Mouse (Mus musculus) kidney, embryonic 16.5 days (tissue): ENCODE data around the gene Cadm1. TPM values are rescaled to one million over a fixed set of nuclear protein-coding genes. Genes with fewer than 3 reads are reported as not detected.

Source experiments
- ATAC-seq: fragments of 200-750 bp; cut with Nextera tagmentation; 2 replicates; pipeline ENCODE4 v1.8.0; 2017; ENCODE audit warnings: moderate TSS enrichment; ENCODE audit not compliant: low FRiP score, low TSS enrichment
- H3K27ac ChIP-seq: fragments of 300-500 bp; sonication (generic); 2 replicates; pipeline ENCODE4 v1.5.1; 2014; ENCODE audit warnings: low read length
- H3K27me3 ChIP-seq: fragments of 300-500 bp; sonication (generic); 2 replicates; pipeline ENCODE4 v1.6.1; 2014; ENCODE audit warnings: low read length, control low read depth, mixed read lengths; ENCODE audit not compliant: insufficient read depth
- H3K36me3 ChIP-seq: fragments of 300-500 bp; sonication (generic); 2 replicates; pipeline ENCODE4 v1.6.1; 2014; ENCODE audit warnings: low read length, control low read depth, mixed read lengths; ENCODE audit not compliant: insufficient read depth
- H3K4me1 ChIP-seq: fragments of 300-500 bp; sonication (generic); 2 replicates; pipeline ENCODE4 v1.6.1; 2014; ENCODE audit warnings: low read length, control low read depth, mixed read lengths; ENCODE audit not compliant: insufficient read depth
- H3K4me2 ChIP-seq: fragments of 300-500 bp; sonication (generic); replicated peaks from 2 replicates; pipeline ENCODE4 v1.6.1; 2014; ENCODE audit warnings: low read depth, low read length
- H3K4me3 ChIP-seq: fragments of 300-500 bp; sonication (generic); 2 replicates; pipeline ENCODE4 v1.5.1; 2014; ENCODE audit warnings: mild to moderate bottlenecking, low read length
- H3K9ac ChIP-seq: fragments of 300-500 bp; sonication (generic); replicated peaks from 2 replicates; pipeline ENCODE4 v1.6.1; 2014; ENCODE audit warnings: low read length
- H3K9me3 ChIP-seq: fragments of 300-500 bp; sonication (generic); 2 replicates; pipeline ENCODE4 v1.6.1; 2016; ENCODE audit warnings: low read length, control low read depth
- WGBS: fragments of 180-500 bp; shearing (Covaris S2); extraction: QIAGEN DNeasy Blood & Tissue Kit; methylation state at CpG from one replicate; pipeline ENCODE4 v1.1.7; 2014; 5-methylcytosine and 5-hydroxymethylcytosine counted together
- polyA plus RNA-seq: library from polyadenylated mRNA; unstranded; fragments of >200 nt; fragmentation: Nextera tagmentation; extraction: Ambion mirVana; gene quantifications from 2 replicates; pipeline ENCODE4 v1.2.1, GENCODE M21; 2015

Gene Cadm1
- polyA plus RNA-seq, 1 experiment from 2014 or later: 64.7 TPM

- no peaks in the 10 kb centered on the region for H3K9me3 ChIP-seq
- ATAC-seq: no peak
- no peak overlapping the region for H3K4me2 ChIP-seq
- H3K4me3 ChIP-seq: no peak overlapping the region
- no peak overlapping the region for H3K27ac ChIP-seq
- no peak overlapping the region for H3K9ac ChIP-seq
- H3K27me3 ChIP-seq: no peaks in the 10 kb centered on the region
- peaks cover 14% of the 10 kb centered on the region; the same call in 1 of the 2 replicates for H3K4me1 ChIP-seq
- 93% methylated on average over 5 of the region's 5 CpGs for WGBS
- no peaks in the 10 kb centered on the region for H3K36me3 ChIP-seq
Measured at GRCm38 (mm10) chr9:47734905-47735304, 204.9 kb downstream of the Cadm1 start.

- H3K4me1 ChIP-seq: peaks cover 14% of the 10 kb centered on the region; the same call in 1 of the 2 replicates
- no peaks in the 10 kb centered on the region for H3K36me3 ChIP-seq
- ATAC-seq: no peak
- 68% methylated on average over 4 of the region's 4 CpGs for WGBS
- H3K9ac ChIP-seq: no peak overlapping the region
- H3K4me2 ChIP-seq: no peak overlapping the region
- H3K27ac ChIP-seq: no peak overlapping the region
- H3K4me3 ChIP-seq: no peak overlapping the region
- H3K9me3 ChIP-seq: no peaks in the 10 kb centered on the region
- H3K27me3 ChIP-seq: no peaks in the 10 kb centered on the region
Measured at GRCm38 (mm10) chr9:47738799-47739198, 208.8 kb downstream of the Cadm1 start.

- 19% methylated on average over 7 of the region's 7 CpGs for WGBS
Measured at GRCm38 (mm10) chr9:47739276-47739675, 209.3 kb downstream of the Cadm1 start.

DNA sequence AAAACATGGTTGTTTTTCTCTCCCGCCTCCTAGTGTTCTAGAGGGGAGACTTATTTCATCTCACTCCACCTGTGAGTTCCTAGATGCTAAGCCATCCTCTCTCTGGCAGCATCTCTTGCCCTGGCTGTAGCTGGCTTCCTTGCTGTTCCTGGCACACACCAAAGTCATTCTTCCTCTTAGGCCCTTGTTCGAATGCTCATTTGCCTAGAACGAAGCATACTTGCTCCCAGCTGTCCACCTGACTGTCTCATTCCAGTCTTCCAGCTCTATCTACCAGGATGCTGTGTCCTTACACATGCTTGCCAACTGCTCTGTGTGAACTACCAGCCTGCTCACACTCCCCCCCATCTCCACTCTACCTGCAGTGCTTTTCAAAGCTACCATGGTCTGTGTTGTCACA, 211.8 kb downstream of the Cadm1 start:
- Histone ChIP-seq H3K27me3 (no peaks in the 10 kb centered on the region), H3K4me2 (no peak overlapping the region), H3K27ac (no peak overlapping the region), H3K9me3 (no peaks in the 10 kb centered on the region), H3K9ac (no peak overlapping the region), H3K36me3 (no peaks in the 10 kb centered on the region), H3K4me3 (no peak overlapping the region), H3K4me1 (peaks cover 14% of the 10 kb centered on the region; the same call in 1 of the 2 replicates)
- WGBS: 90% methylated on average over 3 of the region's 3 CpGs
- no peak for ATAC-seq

More at GRCm38 (mm10) chr9:47739276-47739675, 209.3 kb downstream of the Cadm1 start:
- H3K4me2 ChIP-seq: no peak overlapping the region
- no peaks in the 10 kb centered on the region for H3K9me3 ChIP-seq
- H3K27ac ChIP-seq: no peak overlapping the region
- H3K4me3 ChIP-seq: no peak overlapping the region
- no peak overlapping the region for H3K9ac ChIP-seq
- H3K27me3 ChIP-seq: no peaks in the 10 kb centered on the region
- no peak for ATAC-seq
- H3K36me3 ChIP-seq: no peaks in the 10 kb centered on the region
- peaks cover 14% of the 10 kb centered on the region; the same call in 1 of the 2 replicates for H3K4me1 ChIP-seq

GRCm38 (mm10) chr9:47744916-47745315, 214.9 kb downstream of the Cadm1 start:
- 65% methylated on average over 3 of the region's 3 CpGs for WGBS
- H3K9ac ChIP-seq: no peak overlapping the region
- no peak overlapping the region for H3K27ac ChIP-seq
- no peak for ATAC-seq
- H3K9me3 ChIP-seq: no peaks in the 10 kb centered on the region
- no peak overlapping the region for H3K4me3 ChIP-seq
- H3K27me3 ChIP-seq: no peaks in the 10 kb centered on the region
- no peak overlapping the region for H3K4me2 ChIP-seq
- no peaks in the 10 kb centered on the region for H3K4me1 ChIP-seq
- H3K36me3 ChIP-seq: no peaks in the 10 kb centered on the region

DNA sequence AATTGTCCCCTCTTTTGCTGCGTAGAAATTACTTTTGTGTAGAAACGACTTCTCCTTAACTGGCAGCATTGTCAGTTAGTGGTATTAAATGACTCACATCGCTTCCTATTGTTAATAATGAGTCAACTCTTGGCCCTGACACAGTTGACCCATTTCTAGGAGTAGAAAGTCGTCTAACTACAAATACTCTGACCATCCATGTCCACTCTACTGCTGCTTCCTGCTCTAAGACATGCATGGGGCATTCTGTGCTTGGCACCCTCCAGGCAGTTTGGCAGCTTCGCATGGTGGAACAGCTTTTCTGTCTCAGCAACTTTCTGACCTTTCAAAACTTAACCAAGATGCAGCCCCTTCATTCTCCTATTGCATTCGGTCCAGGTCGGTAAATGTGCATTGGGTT, 215.7 kb downstream of the Cadm1 start:
- Histone ChIP-seq H3K36me3 (no peaks in the 10 kb centered on the region), H3K4me1 (no peaks in the 10 kb centered on the region), H3K4me3 (no peak overlapping the region), H3K27ac (no peak overlapping the region), H3K9me3 (no peaks in the 10 kb centered on the region), H3K27me3 (no peaks in the 10 kb centered on the region), H3K9ac (no peak overlapping the region), H3K4me2 (no peak overlapping the region)
- 79% methylated on average over 7 of the region's 7 CpGs for WGBS
- no peak for ATAC-seq

GRCm38 (mm10) chr9:47749160-47749559, 219.2 kb downstream of the Cadm1 start:
- 76% methylated on average over 5 of the region's 5 CpGs for WGBS
- Histone ChIP-seq H3K36me3 (no peaks in the 10 kb centered on the region), H3K4me3 (no peak overlapping the region), H3K9ac (no peak overlapping the region), H3K27ac (no peak overlapping the region), H3K27me3 (no peaks in the 10 kb centered on the region), H3K4me1 (no peaks in the 10 kb centered on the region), H3K4me2 (no peak overlapping the region), H3K9me3 (no peaks in the 10 kb centered on the region)
- no peak for ATAC-seq

- Histone ChIP-seq H3K9me3 (no peaks in the 10 kb centered on the region), H3K4me3 (no peak overlapping the region), H3K9ac (no peak overlapping the region), H3K4me1 (peaks cover 5% of the 10 kb centered on the region; the same call in 1 of the 2 replicates), H3K27me3 (no peaks in the 10 kb centered on the region), H3K36me3 (no peaks in the 10 kb centered on the region), H3K4me2 (no peak overlapping the region), H3K27ac (no peak overlapping the region)
- no peak for ATAC-seq
- 58% methylated on average over 5 of the region's 5 CpGs for WGBS
Measured at GRCm38 (mm10) chr9:47752516-47752915, 222.5 kb downstream of the Cadm1 start.

GRCm38 (mm10) chr9:47753127-47753526, 223.2 kb downstream of the Cadm1 start:
- H3K4me3 ChIP-seq: no peak overlapping the region
- 73% methylated on average over 7 of the region's 7 CpGs for WGBS
- H3K4me1 ChIP-seq: peaks cover 5% of the 10 kb centered on the region; the same call in 1 of the 2 replicates
- no peaks in the 10 kb centered on the region for H3K9me3 ChIP-seq
- H3K36me3 ChIP-seq: no peaks in the 10 kb centered on the region
- H3K27me3 ChIP-seq: no peaks in the 10 kb centered on the region
- H3K4me2 ChIP-seq: no peak overlapping the region
- no peak for ATAC-seq
- H3K9ac ChIP-seq: no peak overlapping the region
- H3K27ac ChIP-seq: no peak overlapping the region

GRCm38 (mm10) chr9:47755119-47755518, 225.1 kb downstream of the Cadm1 start:
- Histone ChIP-seq H3K9me3 (no peaks in the 10 kb centered on the region), H3K4me3 (no peak overlapping the region), H3K27me3 (no peaks in the 10 kb centered on the region), H3K4me2 (no peak overlapping the region), H3K27ac (no peak overlapping the region), H3K9ac (no peak overlapping the region), H3K4me1 (peaks cover 8% of the 10 kb centered on the region; the same call in 1 of the 2 replicates), H3K36me3 (no peaks in the 10 kb centered on the region)
- ATAC-seq: no peak
- 43% methylated on average over 12 of the region's 12 CpGs for WGBS
